Mouse (Mus musculus) CH12.LX (cell line): Measurements from ENCODE around the gene Adam30.

Experiments
- CTCF ChIP-seq, 2 experiments: IDR thresholded peaks in 1 of 2; conservative IDR thresholded peaks in 1 of 2; 2 replicates each; pipeline ENCODE4 v1.5.1; 2011 to 2012; ENCODE audit warnings: low read depth in 2 of 2, low read length in 2 of 2, improper control_type of control experiment in 1 of 2, inconsistent platforms in 1 of 2, mild to moderate bottlenecking in 1 of 2, moderate library complexity in 1 of 2
- E2F4 ChIP-seq: IDR thresholded peaks from 2 replicates; pipeline ENCODE4 v1.6.1; 2011; ENCODE audit warnings: low read depth, low read length, improper control_type of control experiment; ENCODE audit not compliant: insufficient replicate concordance
- EP300 ChIP-seq: IDR thresholded peaks from 2 replicates; pipeline ENCODE4 v1.6.1; 2011; ENCODE audit warnings: low read length, improper control_type of control experiment
- HCFC1 ChIP-seq: IDR thresholded peaks from 2 replicates; pipeline ENCODE4 v1.6.1; 2012; ENCODE audit warnings: low read depth, mild to moderate bottlenecking, inconsistent platforms, low read length, improper control_type of control experiment
- MEF2A ChIP-seq: IDR thresholded peaks from 2 replicates; pipeline ENCODE4 v1.6.1; 2014; ENCODE audit warnings: low read depth, mild to moderate bottlenecking, inconsistent platforms, low read length, improper control_type of control experiment, borderline replicate concordance
- MXI1 ChIP-seq: IDR thresholded peaks from 2 replicates; pipeline ENCODE4 v1.6.1; 2011; ENCODE audit warnings: mild to moderate bottlenecking, low read depth, low read length, improper control_type of control experiment
- POLR2A ChIP-seq: IDR thresholded peaks from 2 replicates; pipeline ENCODE4 v1.6.1; 2011; ENCODE audit warnings: low read depth, mild to moderate bottlenecking, improper control_type of control experiment, low read length
- TBP ChIP-seq: conservative IDR thresholded peaks from 2 replicates; pipeline ENCODE4 v1.6.1; 2011; ENCODE audit warnings: low read depth, low read length, improper control_type of control experiment
- UBTF ChIP-seq: IDR thresholded peaks from 2 replicates; pipeline ENCODE4 v1.6.1; 2012; ENCODE audit warnings: low read depth, mild to moderate bottlenecking, inconsistent platforms, low read length, improper control_type of control experiment, moderate library complexity
- ZC3H11A ChIP-seq: IDR thresholded peaks from 2 replicates; pipeline ENCODE4 v1.6.1; 2012; ENCODE audit warnings: low read depth, mild to moderate bottlenecking, inconsistent platforms, low read length, improper control_type of control experiment

DNA sequence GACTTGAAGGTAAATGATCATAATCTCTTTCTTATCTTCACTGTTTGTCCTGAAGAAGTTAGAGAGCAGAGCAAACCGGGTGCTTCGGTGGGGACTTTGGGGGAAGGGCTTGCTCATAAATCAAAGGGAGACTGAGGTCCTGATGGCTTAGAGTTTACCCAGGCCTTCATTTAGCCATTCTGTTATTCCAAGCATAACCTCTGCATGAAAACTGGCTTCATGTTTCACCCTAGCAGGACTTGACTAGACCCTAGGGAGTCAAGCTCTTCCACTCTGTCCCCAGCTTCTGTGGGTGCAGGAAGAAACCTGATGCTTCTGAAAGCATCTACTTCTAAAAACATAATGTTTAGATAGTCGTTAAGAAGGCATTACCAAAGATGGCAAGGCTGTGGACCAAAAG lies 46.5 kb downstream of the Adam30 start:
- TF ChIP-seq EP300 (no peak), HCFC1 (no peak), CTCF (conservative IDR thresholded peaks at IDR 0.05 in 1 of 2, IDR thresholded peaks at IDR 0.05 in 1 of 2; ENCODE audit: low read depth in 2 of 2, low read length in 2 of 2) (no peak), MEF2A (no peak), E2F4 (no peak), TBP (no peak), ZC3H11A (no peak), UBTF (no peak), MXI1 (no peak), POLR2A (no peak)
